Mouse (Mus musculus) C2C12 (cell line): ENCODE results near the gene Afg3l1.

Experiments used
- CEBPB ChIP-seq: IDR thresholded peaks from one replicate; pipeline ENCODE4 v1.6.1; 2011; ENCODE audit warnings: low read depth, mild to moderate bottlenecking, control low read depth, moderate library complexity
- CTCF ChIP-seq: IDR thresholded peaks from one replicate; pipeline ENCODE4 v1.5.1; 2011; ENCODE audit not compliant: control insufficient read depth, insufficient read depth, insufficient read length
- MAX ChIP-seq: IDR thresholded peaks from one replicate; pipeline ENCODE4 v1.6.1; 2011; ENCODE audit warnings: mild to moderate bottlenecking, control low read depth
- MYOG ChIP-seq: IDR thresholded peaks from one replicate; pipeline ENCODE4 v1.6.1; 2011; ENCODE audit not compliant: control insufficient read depth, insufficient read length; ENCODE audit errors: extremely low read depth
- USF1 ChIP-seq: IDR thresholded peaks from one replicate; pipeline ENCODE4 v1.6.1; 2011; ENCODE audit warnings: low read depth, mild to moderate bottlenecking, control low read depth, moderate library complexity

DNA sequence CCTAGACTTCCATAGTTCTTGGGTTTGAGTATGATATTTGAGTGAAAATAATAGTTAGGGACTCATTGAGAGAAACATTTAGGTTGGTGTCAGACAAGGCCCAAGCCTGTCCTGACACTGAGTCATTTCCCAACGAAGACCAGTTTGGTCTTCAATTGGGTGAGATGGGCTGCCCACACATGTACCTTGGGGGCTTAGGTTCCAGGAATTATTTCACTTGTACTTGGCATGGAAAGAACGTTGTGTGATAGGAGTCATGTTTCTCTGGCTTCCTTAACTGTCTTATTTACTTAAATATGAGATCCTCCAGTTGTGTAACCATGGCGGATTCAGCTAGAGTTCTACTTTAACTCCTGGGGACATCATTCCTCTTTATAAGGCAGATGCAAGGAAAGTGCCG lies 14.1 kb upstream of the Afg3l1 start:
- TF ChIP-seq CTCF (no peak), MYOG (no peak), USF1 (no peak), MAX (no peak), CEBPB (no peak)
